Mouse (Mus musculus) midbrain, postnatal 0 days (tissue): ENCODE measurements at regions not wholly inside any gene's neighbourhood (a gene's known extent, or its start where the extent isn't known, plus 50 kb on each side); places are given as distances from the start of the nearest gene placed in this dataset.

Experiments used
- ATAC-seq: fragments of 200-750 bp; cut with Nextera tagmentation; 2 replicates; pipeline ENCODE4 v1.8.0; 2017; ENCODE audit warnings: moderate number of reproducible peaks, mild to moderate bottlenecking, moderate TSS enrichment, moderate library complexity; ENCODE audit not compliant: low FRiP score
- DNase-seq: peaks from one replicate; pipeline ENCODE4 v3.0.0-alpha.2; 2015; ENCODE audit warnings: low spot score
- H3K27ac ChIP-seq: fragments of 300-500 bp; sonication (generic); 2 replicates; pipeline ENCODE4 v1.5.1; 2014; ENCODE audit warnings: low read depth, mild to moderate bottlenecking, low read length, mixed read lengths
- H3K27me3 ChIP-seq: fragments of 300-500 bp; sonication (generic); 2 replicates; pipeline ENCODE4 v1.6.1; 2014; ENCODE audit warnings: low read length, control low read depth, mixed read lengths; ENCODE audit not compliant: insufficient read depth
- H3K36me3 ChIP-seq: fragments of 300-500 bp; sonication (generic); 2 replicates; pipeline ENCODE4 v1.6.1; 2014; ENCODE audit warnings: low read length, control low read depth, mixed read lengths; ENCODE audit not compliant: insufficient read depth
- H3K4me1 ChIP-seq: fragments of 300-500 bp; sonication (generic); 2 replicates; pipeline ENCODE4 v1.6.1; 2014; ENCODE audit warnings: mild to moderate bottlenecking, control low read depth, antibody characterized with exemption, low read length, mixed read lengths; ENCODE audit not compliant: insufficient read depth
- H3K4me2 ChIP-seq: fragments of 300-500 bp; sonication (generic); 2 replicates; pipeline ENCODE4 v1.6.1; 2014; ENCODE audit warnings: low read depth, mild to moderate bottlenecking, low read length, mixed read lengths; ENCODE audit not compliant: poor library complexity, severe bottlenecking
- H3K4me3 ChIP-seq: fragments of 300-500 bp; sonication (generic); 2 replicates; pipeline ENCODE4 v1.5.1; 2014; ENCODE audit warnings: low read depth, mild to moderate bottlenecking, low read length, moderate library complexity
- H3K9ac ChIP-seq: fragments of 300-500 bp; sonication (generic); replicated peaks from 2 replicates; pipeline ENCODE4 v1.6.1; 2014; ENCODE audit warnings: mild to moderate bottlenecking, low read length, moderate library complexity, mixed read lengths; ENCODE audit not compliant: poor library complexity, severe bottlenecking
- H3K9me3 ChIP-seq: fragments of 300-500 bp; sonication (generic); 2 replicates; pipeline ENCODE4 v1.6.1; 2016; ENCODE audit warnings: low read length, control low read depth
- CTCF ChIP-seq: IDR thresholded peaks from 2 replicates; pipeline ENCODE4 v1.5.1; 2016; ENCODE audit warnings: antibody characterized with exemption, mild to moderate bottlenecking
- WGBS: fragments of 180-500 bp; shearing (Covaris S2); extraction: QIAGEN DNeasy Blood & Tissue Kit; methylation state at CpG from one replicate; pipeline ENCODE4 v1.1.7; 2014; 5-methylcytosine and 5-hydroxymethylcytosine counted together

GRCm38 (mm10) chr10:26434586-26434985 lies 58.8 kb upstream of the L3mbtl3 start:
- no peak overlapping the region for H3K9ac ChIP-seq
- no peaks in the 10 kb centered on the region for H3K36me3 ChIP-seq
- TF ChIP-seq CTCF: no peak
- no peaks in the 10 kb centered on the region for H3K9me3 ChIP-seq
- no peaks in the 10 kb centered on the region for H3K27me3 ChIP-seq
- no peak overlapping the region for H3K27ac ChIP-seq
- WGBS: 90% methylated on average over 11 of the region's 11 CpGs
- ATAC-seq (no peak), DNase-seq (no peak)
- H3K4me1 ChIP-seq: no peaks in the 10 kb centered on the region
- H3K4me3 ChIP-seq: no peak overlapping the region
- H3K4me2 ChIP-seq: no peak overlapping the region

DNA sequence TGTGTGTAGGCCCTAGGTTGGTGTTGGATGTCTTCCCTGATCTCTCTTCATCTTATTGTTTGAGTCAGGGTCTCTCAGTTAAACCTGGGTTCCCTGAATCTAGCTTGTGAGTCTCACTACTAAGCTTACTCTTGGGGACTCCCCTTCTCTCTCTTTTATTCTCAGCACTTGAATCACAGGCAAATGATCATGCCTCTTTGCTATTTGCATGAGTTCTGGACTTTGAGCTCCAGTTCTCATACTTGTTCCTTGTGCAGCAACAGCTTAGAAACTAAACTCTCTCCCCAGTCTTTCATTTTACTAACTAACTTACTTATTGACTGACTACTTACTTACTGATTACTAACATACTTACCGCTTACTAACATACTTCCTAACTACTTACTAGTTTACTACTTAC lies 64.9 kb upstream of the L3mbtl3 start:
- Histone ChIP-seq H3K27ac (no peak overlapping the region), H3K4me3 (no peak overlapping the region), H3K9ac (no peak overlapping the region), H3K4me1 (no peaks in the 10 kb centered on the region), H3K4me2 (no peak overlapping the region), H3K27me3 (no peaks in the 10 kb centered on the region), H3K9me3 (no peaks in the 10 kb centered on the region), H3K36me3 (no peaks in the 10 kb centered on the region)
- WGBS: 100% methylated on average over 1 of the region's 1 CpGs
- DNase-seq: no peak
- no peak for TF ChIP-seq CTCF
- no peak for ATAC-seq

GRCm38 (mm10) chr10:26484311-26484710 lies 108.5 kb upstream of the L3mbtl3 start:
- TF ChIP-seq CTCF: no peak
- Histone ChIP-seq H3K9ac (no peak overlapping the region), H3K27ac (no peak overlapping the region), H3K4me2 (no peak overlapping the region), H3K4me3 (no peak overlapping the region), H3K36me3 (no peaks in the 10 kb centered on the region), H3K9me3 (no peaks in the 10 kb centered on the region), H3K4me1 (no peaks in the 10 kb centered on the region), H3K27me3 (no peaks in the 10 kb centered on the region)
- DNase-seq (no peak), ATAC-seq (no peak)
- WGBS: 48% methylated on average over 4 of the region's 4 CpGs

- H3K4me3 ChIP-seq: no peak overlapping the region
- H3K9me3 ChIP-seq: no peaks in the 10 kb centered on the region
- H3K4me1 ChIP-seq: no peaks in the 10 kb centered on the region
- 90% methylated on average over 5 of the region's 5 CpGs for WGBS
- DNase-seq (no peak), ATAC-seq (no peak)
- no peak for TF ChIP-seq CTCF
- H3K9ac ChIP-seq: no peak overlapping the region
- no peak overlapping the region for H3K4me2 ChIP-seq
- H3K27me3 ChIP-seq: no peaks in the 10 kb centered on the region
- H3K36me3 ChIP-seq: no peaks in the 10 kb centered on the region
- H3K27ac ChIP-seq: no peak overlapping the region
Observed at GRCm38 (mm10) chr10:26491351-26491750, 115.6 kb upstream of the L3mbtl3 start.

DNA sequence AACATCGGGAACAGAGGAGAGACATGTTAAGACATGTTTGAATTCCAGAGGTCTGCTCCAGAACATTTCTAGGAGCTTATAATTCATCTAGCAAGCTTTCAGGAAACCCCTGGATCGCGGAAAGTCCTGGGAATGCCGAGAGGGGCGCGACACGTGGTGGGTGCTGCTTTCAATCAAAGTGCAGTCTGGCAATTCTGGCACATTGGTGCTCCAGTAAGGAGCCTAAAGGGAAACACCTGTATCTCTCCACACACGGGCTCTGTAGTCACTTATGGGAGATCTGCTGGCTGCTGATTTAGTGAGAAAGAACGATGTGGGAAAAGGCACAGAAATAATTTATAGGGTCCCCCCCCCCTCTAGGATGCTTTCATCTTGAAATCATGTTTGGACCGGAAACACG lies 116.4 kb upstream of the L3mbtl3 start:
- Histone ChIP-seq H3K27me3 (no peaks in the 10 kb centered on the region), H3K9me3 (no peaks in the 10 kb centered on the region), H3K27ac (no peak overlapping the region), H3K9ac (no peak overlapping the region), H3K36me3 (no peaks in the 10 kb centered on the region), H3K4me3 (no peak overlapping the region), H3K4me2 (no peak overlapping the region), H3K4me1 (no peaks in the 10 kb centered on the region)
- no peak for DNase-seq
- TF ChIP-seq CTCF: no peak
- ATAC-seq: no peak
- WGBS: 79% methylated on average over 11 of the region's 11 CpGs

GRCm38 (mm10) chr10:26492856-26493484 lies 117.2 kb upstream of the L3mbtl3 start:
- H3K9me3 ChIP-seq: no peaks in the 10 kb centered on the region
- H3K4me2 ChIP-seq: no peak overlapping the region
- no peaks in the 10 kb centered on the region for H3K36me3 ChIP-seq
- no peak overlapping the region for H3K27ac ChIP-seq
- 84% methylated on average over 13 of the region's 13 CpGs for WGBS
- DNase-seq: no peak
- no peak overlapping the region for H3K4me3 ChIP-seq
- H3K4me1 ChIP-seq: no peaks in the 10 kb centered on the region
- no peak overlapping the region for H3K9ac ChIP-seq
- no peaks in the 10 kb centered on the region for H3K27me3 ChIP-seq
- TF ChIP-seq CTCF: no peak
- ATAC-seq: no peak
